Mouse (Mus musculus) erythroblast, adult 5-6 weeks (primary cell): ENCODE results near the gene Olfr612. TPM values are rescaled to one million over a fixed set of nuclear protein-coding genes. Genes with fewer than 3 reads are reported as not detected.
"Not testable (repeated sequence)": the region's sequence is repeated elsewhere in the genome, so short reads cannot be mapped to it uniquely, and the experiment has no call there.

Source experiments
- ATAC-seq: replicated peaks from 2 replicates; pipeline ENCODE4 v1.8.0; 2016; ENCODE audit warnings: moderate number of reproducible peaks, mild to moderate bottlenecking, moderate TSS enrichment, inconsistent platforms; ENCODE audit not compliant: poor library complexity, low FRiP score, severe bottlenecking
- total RNA-seq, 2 experiments: library from RNA; stranded (forward) in 1 of 2; stranded (reverse) in 1 of 2; fragments of 150-400 nt in 1 of 2; fragments of 200-764, 138-1000 nt in 1 of 2; gene quantifications; 2 replicates each; pipeline versions ENCODE4 v1.2.3 to v1.2.4; 2015 to 2017; ENCODE audit warnings: low replicate concordance in 2 of 2

Olfr612 gene
- total RNA-seq (2015; ENCODE audit: low replicate concordance) (not detected in 2 replicates), total RNA-seq (2017; ENCODE audit: low replicate concordance) (0.85 TPM in 1 of 2 replicates, not detected in the other)

DNA sequence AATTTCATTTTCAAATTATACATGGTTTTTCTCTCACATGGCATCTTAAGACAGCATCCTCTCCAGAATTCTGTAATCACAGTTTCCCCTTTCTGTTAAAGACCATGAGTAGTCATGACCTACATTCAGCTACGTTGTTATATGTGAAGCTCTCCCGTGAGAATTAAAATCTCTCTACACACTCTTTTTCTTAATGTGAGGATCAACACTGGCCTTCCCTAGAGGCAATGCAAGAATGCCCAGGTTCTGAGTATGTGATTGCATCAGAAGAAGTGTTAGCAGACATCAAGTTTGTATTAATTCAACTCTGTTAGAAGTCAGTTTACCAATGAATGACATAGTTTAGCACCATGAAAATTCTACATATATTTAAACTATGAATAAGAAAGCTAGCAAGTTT is at the start of gene Olfr612:
TSS of gene Olfr612 (minus strand) at position 101 of the 400 bp plus-strand sequence.
- not testable (repeated sequence) for ATAC-seq

DNA sequence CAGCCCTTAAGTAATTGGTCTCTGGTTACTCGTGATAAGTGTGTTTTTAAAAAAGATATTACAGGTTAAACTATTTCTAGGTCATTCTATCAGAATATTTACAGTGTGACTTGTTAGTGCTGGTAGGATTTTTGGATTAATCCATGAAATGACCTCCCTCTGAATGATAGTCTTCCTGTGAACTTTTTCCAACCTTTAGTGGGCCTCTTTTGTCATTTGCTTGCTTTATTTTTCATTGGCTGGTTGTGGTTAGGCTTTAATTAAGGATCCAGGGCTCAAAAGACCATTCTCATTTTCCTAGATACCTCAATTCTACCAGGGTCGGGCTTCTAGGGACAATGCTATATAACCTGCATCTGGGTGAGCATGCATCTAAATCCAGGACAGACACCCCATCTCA is 47.3 kb upstream of the Olfr612 start, which contains the start of gene Olfr618:
TSS of gene Olfr618 (plus strand) at position 301 of the 400 bp plus-strand sequence.
- no peak for ATAC-seq

DNA sequence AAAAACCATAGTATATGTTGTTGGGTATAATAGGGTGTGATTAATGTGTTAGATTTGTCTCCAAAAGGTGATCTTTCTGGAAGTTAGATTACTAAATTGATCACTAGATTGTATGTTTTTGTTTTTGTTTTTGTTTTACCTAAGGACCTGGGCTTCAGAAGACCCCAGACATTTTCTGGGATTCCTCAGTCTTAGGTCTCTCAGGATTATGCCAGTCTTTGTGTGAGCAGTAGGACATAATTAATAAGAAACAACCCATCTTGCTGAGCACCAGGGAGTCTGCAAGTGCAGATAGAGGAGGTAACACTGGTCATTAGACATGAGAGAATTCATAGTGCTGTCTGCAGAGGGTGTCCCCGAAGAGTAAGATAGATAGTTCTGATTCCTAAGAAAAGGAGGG is 30.2 kb upstream of the Olfr612 start, which contains the start of gene Olfr617:
TSS of gene Olfr617 (plus strand) at position 301 of the 400 bp plus-strand sequence.
- ATAC-seq, result no peak

- no peak for ATAC-seq
Measured at GRCm38 (mm10) chr7:103569043-103569442, 26.5 kb upstream of the Olfr612 start, which contains the start of gene Olfr616. Olfr616 (minus strand) TSS chr7:103569143.

DNA sequence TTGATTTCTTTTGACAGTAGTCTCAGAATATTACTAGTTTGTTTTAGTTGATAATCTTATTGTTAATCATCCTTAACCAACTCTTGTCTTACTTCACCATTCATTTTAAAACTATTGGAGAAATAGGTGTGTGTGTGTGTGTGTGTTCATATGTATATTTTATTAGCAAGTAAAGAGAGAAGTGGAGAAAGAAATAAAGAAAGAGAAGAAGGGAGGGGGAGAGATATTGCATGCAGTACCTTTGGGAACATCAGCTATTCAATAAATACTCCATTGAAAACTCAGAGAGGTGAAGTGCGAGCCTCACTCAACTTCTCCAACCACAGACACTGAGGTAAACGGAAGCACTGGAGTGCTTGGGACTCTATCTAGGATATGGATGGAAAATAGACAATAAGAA is 13.3 kb upstream of the Olfr612 start, which contains the start of gene Olfr615:
TSS of gene Olfr615 (plus strand) at position 301 of the 400 bp plus-strand sequence.
- ATAC-seq, result no peak

DNA sequence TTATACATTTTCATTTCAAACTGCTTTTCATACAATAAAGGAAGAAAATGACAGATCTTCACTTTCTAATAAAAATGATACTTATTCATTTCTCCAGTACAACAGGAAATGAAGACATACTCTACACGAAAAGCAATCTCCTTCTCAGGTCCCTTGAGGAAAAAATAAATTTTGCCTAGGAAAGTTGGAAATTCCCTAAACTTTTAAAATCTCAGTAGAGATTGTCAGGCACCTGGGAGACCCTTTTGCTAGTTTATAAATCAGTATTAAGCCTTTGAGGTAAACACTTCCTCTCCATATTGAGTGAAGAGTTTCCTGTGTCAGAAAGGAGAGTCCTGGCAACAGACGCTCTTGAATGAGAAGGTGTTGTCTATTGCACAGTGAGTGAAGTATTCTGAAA is 5.3 kb upstream of the Olfr612 start, which contains the start of gene Olfr613:
TSS of gene Olfr613 (plus strand) at position 301 of the 400 bp plus-strand sequence.
- no peak for ATAC-seq

DNA sequence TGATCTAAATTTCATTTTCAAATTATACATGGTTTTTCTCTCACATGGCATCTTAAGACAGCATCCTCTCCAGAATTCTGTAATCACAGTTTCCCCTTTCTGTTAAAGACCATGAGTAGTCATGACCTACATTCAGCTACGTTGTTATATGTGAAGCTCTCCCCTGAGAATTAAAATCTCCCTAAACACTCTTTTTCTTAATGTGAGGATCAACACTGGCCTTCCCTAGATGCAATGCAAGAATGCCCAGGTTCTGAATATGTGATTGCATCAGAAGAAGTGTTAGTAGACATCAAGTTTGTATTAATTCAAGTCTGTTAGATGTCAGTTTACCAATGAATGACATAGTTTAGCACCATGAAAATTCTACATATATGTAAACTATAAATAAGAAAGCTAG is 21.8 kb downstream of the Olfr612 start, which contains the start of gene Olfr611:
TSS of gene Olfr611 (minus strand) at position 101 of the 400 bp plus-strand sequence.
- not testable (repeated sequence) for ATAC-seq

- no peak for ATAC-seq
Measured at GRCm38 (mm10) chr7:103512022-103512421, 30.5 kb downstream of the Olfr612 start, which contains the start of gene Olfr610. Olfr610 (minus strand) TSS chr7:103512122.

DNA sequence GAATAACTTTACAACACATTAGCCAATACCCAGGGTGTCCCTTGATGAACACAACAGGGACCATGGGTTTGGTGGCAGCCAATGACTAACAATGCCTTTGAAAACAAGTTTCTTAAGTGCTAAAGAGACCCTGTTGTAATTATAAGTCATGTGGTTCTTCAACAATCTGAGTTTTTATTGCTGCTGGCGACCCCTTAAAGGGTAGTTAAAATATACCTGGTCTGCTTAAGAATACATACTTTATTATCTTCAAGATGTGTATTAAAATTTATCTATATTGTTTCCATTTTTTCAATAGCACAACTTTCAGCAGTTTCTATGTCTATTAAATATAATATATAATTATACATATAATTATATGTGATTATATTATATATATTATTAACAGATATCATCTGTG is 44.6 kb downstream of the Olfr612 start, which contains the start of gene Olfr609:
TSS of gene Olfr609 (minus strand) at position 101 of the 400 bp plus-strand sequence.
- no peak for ATAC-seq

Other genes starting within 250 kb of the Olfr612 start
Only the 30 nearest of the 33 such genes appear.
- gene Olfr597, start 226.4 kb downstream of the Olfr612 start, total RNA-seq (2015; ENCODE audit: low replicate concordance), result not detected in 2 replicates
- gene Olfr597, start 226.4 kb downstream of the Olfr612 start, total RNA-seq (2017; ENCODE audit: low replicate concordance), result not detected in 2 replicates
- gene Olfr598, start 219.1 kb downstream of the Olfr612 start, total RNA-seq (2015; ENCODE audit: low replicate concordance), result not detected in 2 replicates
- gene Olfr598, start 219.1 kb downstream of the Olfr612 start, total RNA-seq (2017; ENCODE audit: low replicate concordance), result not detected in 2 replicates
- not detected in 2 replicates for gene Olfr599, start 206.8 kb downstream of the Olfr612 start, total RNA-seq (2015; ENCODE audit: low replicate concordance)
- gene Olfr599, start 206.8 kb downstream of the Olfr612 start, total RNA-seq (2017; ENCODE audit: low replicate concordance), result not detected in 2 replicates
- gene Olfr600, start 193.0 kb downstream of the Olfr612 start, total RNA-seq (2015; ENCODE audit: low replicate concordance), result not detected in 2 replicates
- gene Olfr600, start 193.0 kb downstream of the Olfr612 start, total RNA-seq (2017; ENCODE audit: low replicate concordance), result not detected in 2 replicates
- gene Olfr601, start 180.1 kb downstream of the Olfr612 start, total RNA-seq (2015; ENCODE audit: low replicate concordance), result not detected in 2 replicates
- not detected in 2 replicates for gene Olfr601, start 180.1 kb downstream of the Olfr612 start, total RNA-seq (2017; ENCODE audit: low replicate concordance)
- not detected in 2 replicates for gene Olfr603, start 156.5 kb downstream of the Olfr612 start, total RNA-seq (2015; ENCODE audit: low replicate concordance)
- not detected in 2 replicates for gene Olfr603, start 156.5 kb downstream of the Olfr612 start, total RNA-seq (2017; ENCODE audit: low replicate concordance)
- not detected in 2 replicates for gene Usp17lc, start 127.6 kb downstream of the Olfr612 start, total RNA-seq (2015; ENCODE audit: low replicate concordance)
- not detected in 2 replicates for gene Usp17lc, start 127.6 kb downstream of the Olfr612 start, total RNA-seq (2017; ENCODE audit: low replicate concordance)
- not detected in 2 replicates for gene Olfr605, start 97.3 kb downstream of the Olfr612 start, total RNA-seq (2015; ENCODE audit: low replicate concordance)
- not detected in 2 replicates for gene Olfr605, start 97.3 kb downstream of the Olfr612 start, total RNA-seq (2017; ENCODE audit: low replicate concordance)
- not detected in 2 replicates for gene Olfr606, start 93.7 kb downstream of the Olfr612 start, total RNA-seq (2015; ENCODE audit: low replicate concordance)
- not detected in 2 replicates for gene Olfr606, start 93.7 kb downstream of the Olfr612 start, total RNA-seq (2017; ENCODE audit: low replicate concordance)
- not detected in 2 replicates for gene Olfr607, start 78.6 kb downstream of the Olfr612 start, total RNA-seq (2015; ENCODE audit: low replicate concordance)
- gene Olfr607, start 78.6 kb downstream of the Olfr612 start, total RNA-seq (2017; ENCODE audit: low replicate concordance), result not detected in 2 replicates
- not detected in 2 replicates for gene Olfr608, start 72.8 kb downstream of the Olfr612 start, total RNA-seq (2015; ENCODE audit: low replicate concordance)
- gene Olfr608, start 72.8 kb downstream of the Olfr612 start, total RNA-seq (2017; ENCODE audit: low replicate concordance), result not detected in 2 replicates
- not detected in 2 replicates for gene Olfr609, start 44.7 kb downstream of the Olfr612 start, total RNA-seq (2015; ENCODE audit: low replicate concordance)
- gene Olfr609, start 44.7 kb downstream of the Olfr612 start, total RNA-seq (2017; ENCODE audit: low replicate concordance), result not detected in 2 replicates
- not detected in 2 replicates for gene Olfr610, start 30.6 kb downstream of the Olfr612 start, total RNA-seq (2015; ENCODE audit: low replicate concordance)
- not detected in 2 replicates for gene Olfr610, start 30.6 kb downstream of the Olfr612 start, total RNA-seq (2017; ENCODE audit: low replicate concordance)
- not detected in 2 replicates for gene Olfr611, start 21.9 kb downstream of the Olfr612 start, total RNA-seq (2015; ENCODE audit: low replicate concordance)
- gene Olfr611, start 21.9 kb downstream of the Olfr612 start, total RNA-seq (2017; ENCODE audit: low replicate concordance), result not detected in 2 replicates
- not detected in 2 replicates for gene Olfr613, start 5.4 kb upstream of the Olfr612 start, total RNA-seq (2015; ENCODE audit: low replicate concordance)
- 0.70 TPM in 1 of 2 replicates, not detected in the other for gene Olfr613, start 5.4 kb upstream of the Olfr612 start, total RNA-seq (2017; ENCODE audit: low replicate concordance)
- gene Olfr615, start 13.4 kb upstream of the Olfr612 start, total RNA-seq (2015; ENCODE audit: low replicate concordance), result not detected in 2 replicates
- not detected in 2 replicates for gene Olfr615, start 13.4 kb upstream of the Olfr612 start, total RNA-seq (2017; ENCODE audit: low replicate concordance)
- not detected in 2 replicates for gene Olfr616, start 26.4 kb upstream of the Olfr612 start, total RNA-seq (2015; ENCODE audit: low replicate concordance)
- gene Olfr616, start 26.4 kb upstream of the Olfr612 start, total RNA-seq (2017; ENCODE audit: low replicate concordance), result not detected in 2 replicates
- gene Olfr617, start 30.3 kb upstream of the Olfr612 start, total RNA-seq (2015; ENCODE audit: low replicate concordance), result not detected in 2 replicates
- gene Olfr617, start 30.3 kb upstream of the Olfr612 start, total RNA-seq (2017; ENCODE audit: low replicate concordance), result not detected in 2 replicates
- not detected in 2 replicates for gene Olfr618, start 47.4 kb upstream of the Olfr612 start, total RNA-seq (2015; ENCODE audit: low replicate concordance)
- not detected in 2 replicates for gene Olfr618, start 47.4 kb upstream of the Olfr612 start, total RNA-seq (2017; ENCODE audit: low replicate concordance)
- not detected in 2 replicates for gene Olfr619, start 57.9 kb upstream of the Olfr612 start, total RNA-seq (2015; ENCODE audit: low replicate concordance)
- not detected in 2 replicates for gene Olfr619, start 57.9 kb upstream of the Olfr612 start, total RNA-seq (2017; ENCODE audit: low replicate concordance)
- not detected in 2 replicates for gene Olfr620, start 69.8 kb upstream of the Olfr612 start, total RNA-seq (2015; ENCODE audit: low replicate concordance)
- gene Olfr620, start 69.8 kb upstream of the Olfr612 start, total RNA-seq (2017; ENCODE audit: low replicate concordance), result not detected in 2 replicates
- not detected in 2 replicates for gene Olfr622, start 100.0 kb upstream of the Olfr612 start, total RNA-seq (2015; ENCODE audit: low replicate concordance)
- not detected in 2 replicates for gene Olfr622, start 100.0 kb upstream of the Olfr612 start, total RNA-seq (2017; ENCODE audit: low replicate concordance)
- not detected in 2 replicates for gene Olfr623, start 121.0 kb upstream of the Olfr612 start, total RNA-seq (2015; ENCODE audit: low replicate concordance)
- not detected in 2 replicates for gene Olfr623, start 121.0 kb upstream of the Olfr612 start, total RNA-seq (2017; ENCODE audit: low replicate concordance)
- gene Olfr624, start 128.5 kb upstream of the Olfr612 start, total RNA-seq (2015; ENCODE audit: low replicate concordance), result 0.21 TPM in 1 of 2 replicates, not detected in the other
- gene Olfr624, start 128.5 kb upstream of the Olfr612 start, total RNA-seq (2017; ENCODE audit: low replicate concordance), result not detected in 2 replicates
- not detected in 2 replicates for gene Olfr625-ps1, start 140.0 kb upstream of the Olfr612 start, total RNA-seq (2015; ENCODE audit: low replicate concordance)
- gene Olfr625-ps1, start 140.0 kb upstream of the Olfr612 start, total RNA-seq (2017; ENCODE audit: low replicate concordance), result not detected in 2 replicates
- gene Olfr243, start 172.0 kb upstream of the Olfr612 start, total RNA-seq (2015; ENCODE audit: low replicate concordance), result not detected in 2 replicates
- gene Olfr243, start 172.0 kb upstream of the Olfr612 start, total RNA-seq (2017; ENCODE audit: low replicate concordance), result 0.28 TPM in 1 of 2 replicates, not detected in the other
- gene Olfr628, start 187.7 kb upstream of the Olfr612 start, total RNA-seq (2015; ENCODE audit: low replicate concordance), result not detected in 2 replicates
- gene Olfr628, start 187.7 kb upstream of the Olfr612 start, total RNA-seq (2017; ENCODE audit: low replicate concordance), result not detected in 2 replicates
- not detected in 2 replicates for gene Olfr629, start 202.2 kb upstream of the Olfr612 start, total RNA-seq (2015; ENCODE audit: low replicate concordance)
- gene Olfr629, start 202.2 kb upstream of the Olfr612 start, total RNA-seq (2017; ENCODE audit: low replicate concordance), result 0.43 TPM in 1 of 2 replicates, not detected in the other
- not detected in 2 replicates for gene Olfr630, start 214.6 kb upstream of the Olfr612 start, total RNA-seq (2015; ENCODE audit: low replicate concordance)
- gene Olfr630, start 214.6 kb upstream of the Olfr612 start, total RNA-seq (2017; ENCODE audit: low replicate concordance), result 1.5 TPM in 1 of 2 replicates, not detected in the other
- 2.7 and 5.6 TPM in 2 replicates for gene Olfr69, start 228.9 kb upstream of the Olfr612 start, total RNA-seq (2015; ENCODE audit: low replicate concordance)
- 0.70 and 1.1 TPM in 2 replicates for gene Olfr69, start 228.9 kb upstream of the Olfr612 start, total RNA-seq (2017; ENCODE audit: low replicate concordance)